Mouse (Mus musculus): ENCODE measurements around the gene Cox14. TPM values are rescaled to one million over a fixed set of nuclear protein-coding genes. Genes with fewer than 3 reads are reported as not detected.
"Not testable (repeated sequence)": the region's sequence is repeated elsewhere in the genome, so short reads cannot be mapped to it uniquely, and the experiment has no call there.

The Cox14 gene
- polyA plus RNA-seq, 1 experiment from 2014 or later, result 164 TPM

GRCm38 (mm10) chr15:99700219-99701106 is 25.0 kb upstream of the Cox14 start:
- H3K4me1 ChIP-seq, result peaks cover 60% of the 10 kb centered on the region
- H3K4me3 ChIP-seq, result no peak overlapping the region
- DNase-seq (ENCODE audit: low spot score), result no peak
- H3K9me3 ChIP-seq, result no peaks in the 10 kb centered on the region
- 87% methylated on average over 18 of the region's 18 CpGs for WGBS
- no peak overlapping the region; the same call in 1 of the 2 replicates for H3K27ac ChIP-seq
- H3K27me3 ChIP-seq (ENCODE audit: insufficient read depth, poor library complexity, severe bottlenecking), result peaks cover 35% of the 10 kb centered on the region
- H3K36me3 ChIP-seq, result peaks cover 20% of the 10 kb centered on the region

- Histone ChIP-seq H3K36me3 (peaks cover 29% of the 10 kb centered on the region), H3K4me3 (peak overlapping the region; percentile 92), H3K27ac (peak overlapping the region; percentile 100), H3K27me3 (ENCODE audit: insufficient read depth, poor library complexity, severe bottlenecking) (peaks cover 29% of the 10 kb centered on the region), H3K4me1 (peaks cover 65% of the 10 kb centered on the region)
- 44% methylated on average over 16 of the region's 16 CpGs for WGBS
- DNase-seq (ENCODE audit: low spot score); H3K9me3 ChIP-seq: not testable (repeated sequence)
Observed at GRCm38 (mm10) chr15:99701640-99701998, 23.8 kb upstream of the Cox14 start.

DNA sequence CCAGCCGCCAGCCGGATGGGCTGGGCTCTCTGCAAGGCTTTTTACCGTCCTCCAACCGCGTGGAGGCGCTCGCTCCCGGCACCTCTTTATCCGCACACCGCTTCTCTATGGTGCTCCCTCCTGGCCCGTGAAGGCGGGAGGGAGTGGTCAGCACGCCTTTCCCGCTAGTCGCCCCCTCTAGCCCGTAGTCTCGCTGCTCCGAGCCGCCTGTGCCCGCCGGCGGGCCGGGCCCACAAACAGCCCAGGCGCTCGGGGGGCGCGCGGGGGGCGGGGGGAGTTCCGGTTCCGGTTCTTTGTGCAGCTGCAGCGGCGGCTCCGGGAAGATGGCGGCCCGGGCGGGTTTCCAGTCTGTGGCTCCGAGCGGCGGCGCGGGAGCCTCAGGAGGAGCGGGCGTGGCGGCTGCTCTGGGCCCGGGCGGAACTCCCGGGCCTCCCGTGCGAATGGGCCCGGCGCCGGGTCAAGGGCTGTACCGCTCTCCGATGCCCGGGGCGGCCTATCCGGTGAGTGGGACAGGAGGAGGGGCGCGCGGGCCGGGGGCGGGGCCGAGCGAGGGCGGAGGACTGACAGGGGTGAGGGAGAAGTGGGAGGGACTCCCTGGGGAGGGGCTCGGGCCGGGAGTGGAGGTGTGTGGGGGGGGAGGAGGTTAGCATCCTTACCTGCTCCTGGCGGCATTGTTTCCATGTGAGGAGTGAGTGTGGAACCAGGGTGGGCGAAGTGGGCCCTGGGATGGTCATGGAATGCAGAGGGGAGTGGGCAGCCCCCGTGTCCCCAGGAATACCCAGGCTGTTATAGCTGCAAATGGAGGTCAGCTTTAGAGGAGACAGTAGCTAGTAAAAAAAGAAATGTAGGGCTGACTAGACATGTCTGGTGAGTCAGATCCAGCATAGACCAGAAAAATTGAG is 23.2 kb upstream of the Cox14 start, which contains the start of gene Smarcd1:
Smarcd1 (plus strand) TSS at position 131 of the 902 bp plus-strand sequence.
- Histone ChIP-seq H3K27me3 (ENCODE audit: insufficient read depth, poor library complexity, severe bottlenecking) (peaks cover 23% of the 10 kb centered on the region), H3K9me3 (no peaks in the 10 kb centered on the region), H3K27ac (peak within 1 kb of the TSS; percentile 100), H3K4me3 (peak within 1 kb of the TSS; percentile 92), H3K4me1 (peaks cover 65% of the 10 kb centered on the region), H3K36me3 (peaks cover 35% of the 10 kb centered on the region)
- under 1% methylated on average over 70 of the region's 71 CpGs for WGBS
- peak; percentile 97 for DNase-seq (ENCODE audit: low spot score)

DNA sequence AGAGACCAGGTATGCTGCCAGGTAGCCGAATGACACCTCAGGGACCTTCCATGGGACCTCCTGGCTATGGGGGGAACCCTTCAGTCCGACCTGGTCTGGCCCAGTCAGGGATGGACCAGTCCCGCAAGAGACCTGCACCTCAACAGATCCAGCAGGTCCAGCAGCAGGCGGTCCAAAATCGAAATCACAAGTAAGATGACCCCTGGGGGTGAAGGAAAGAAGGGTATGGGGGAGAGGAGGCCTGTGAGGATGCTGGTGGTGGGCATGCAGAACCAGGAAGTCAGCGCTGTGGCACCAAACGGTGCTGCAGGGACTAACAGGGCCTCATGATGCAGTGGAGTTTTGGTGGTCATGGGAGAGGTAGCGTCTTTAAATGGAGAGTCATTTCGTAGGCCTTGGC is 22.3 kb upstream of the Cox14 start:
- H3K4me3 ChIP-seq, result peak overlapping the region; percentile 92
- H3K9me3 ChIP-seq, result no peaks in the 10 kb centered on the region
- no peak for DNase-seq (ENCODE audit: low spot score)
- H3K27ac ChIP-seq, result peak overlapping the region; percentile 100; the same call in 1 of the 2 replicates
- 65% methylated on average over 9 of the region's 9 CpGs for WGBS
- H3K4me1 ChIP-seq, result peaks cover 65% of the 10 kb centered on the region
- peaks cover 14% of the 10 kb centered on the region for H3K27me3 ChIP-seq (ENCODE audit: insufficient read depth, poor library complexity, severe bottlenecking)
- peaks cover 44% of the 10 kb centered on the region for H3K36me3 ChIP-seq

DNA sequence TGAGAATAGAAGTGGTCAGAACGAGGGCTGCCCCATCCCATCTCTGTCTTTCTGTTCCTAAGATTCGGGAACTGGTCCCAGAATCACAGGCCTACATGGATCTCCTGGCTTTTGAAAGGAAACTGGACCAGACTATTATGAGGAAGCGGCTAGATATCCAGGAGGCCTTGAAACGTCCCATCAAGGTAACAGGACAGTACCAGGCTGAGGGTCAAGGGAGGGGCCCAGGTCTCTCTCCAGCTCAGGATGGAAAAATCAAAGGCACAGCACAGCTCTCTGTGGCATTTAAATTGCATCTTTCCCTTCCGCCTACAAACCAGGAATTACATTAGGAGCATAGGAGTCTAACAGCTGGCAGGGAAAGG is 21.8 kb upstream of the Cox14 start:
- H3K27me3 ChIP-seq (ENCODE audit: insufficient read depth, poor library complexity, severe bottlenecking), result peaks cover 10% of the 10 kb centered on the region; the same call in 1 of the 2 replicates
- H3K4me3 ChIP-seq, result peak overlapping the region; percentile 92; the same call in 1 of the 2 replicates
- 72% methylated on average over 5 of the region's 5 CpGs for WGBS

GRCm38 (mm10) chr15:99704041-99704681 is 21.3 kb upstream of the Cox14 start:
- H3K4me3 ChIP-seq, result peak overlapping the region; percentile 92
- peaks cover 57% of the 10 kb centered on the region for H3K4me1 ChIP-seq
- 46% methylated on average over 23 of the region's 23 CpGs for WGBS
- H3K27me3 ChIP-seq (ENCODE audit: insufficient read depth, poor library complexity, severe bottlenecking), result peaks cover 4% of the 10 kb centered on the region; the same call in 1 of the 2 replicates
- H3K36me3 ChIP-seq, result peaks cover 54% of the 10 kb centered on the region
- H3K27ac ChIP-seq, result peak overlapping the region; percentile 100
- no peaks in the 10 kb centered on the region for H3K9me3 ChIP-seq
- no peak for DNase-seq (ENCODE audit: low spot score)

More for the DNA sequence above, 21.8 kb upstream of the Cox14 start:
- H3K4me1 ChIP-seq, result peaks cover 62% of the 10 kb centered on the region
- DNase-seq (ENCODE audit: low spot score), result no peak
- no peaks in the 10 kb centered on the region for H3K9me3 ChIP-seq
- H3K27ac ChIP-seq, result peak overlapping the region; percentile 100
- H3K36me3 ChIP-seq, result peaks cover 49% of the 10 kb centered on the region

GRCm38 (mm10) chr15:99704881-99705280 is 20.5 kb upstream of the Cox14 start:
- peak overlapping the region; percentile 100 for H3K27ac ChIP-seq
- DNase-seq (ENCODE audit: low spot score), result no peak
- H3K4me3 ChIP-seq, result peak overlapping the region; percentile 92
- H3K4me1 ChIP-seq, result peaks cover 57% of the 10 kb centered on the region
- 24% methylated on average over 7 of the region's 7 CpGs for WGBS
- H3K9me3 ChIP-seq, result no peaks in the 10 kb centered on the region
- H3K36me3 ChIP-seq, result peaks cover 61% of the 10 kb centered on the region
- no peaks in the 10 kb centered on the region for H3K27me3 ChIP-seq (ENCODE audit: insufficient read depth, poor library complexity, severe bottlenecking)

DNA sequence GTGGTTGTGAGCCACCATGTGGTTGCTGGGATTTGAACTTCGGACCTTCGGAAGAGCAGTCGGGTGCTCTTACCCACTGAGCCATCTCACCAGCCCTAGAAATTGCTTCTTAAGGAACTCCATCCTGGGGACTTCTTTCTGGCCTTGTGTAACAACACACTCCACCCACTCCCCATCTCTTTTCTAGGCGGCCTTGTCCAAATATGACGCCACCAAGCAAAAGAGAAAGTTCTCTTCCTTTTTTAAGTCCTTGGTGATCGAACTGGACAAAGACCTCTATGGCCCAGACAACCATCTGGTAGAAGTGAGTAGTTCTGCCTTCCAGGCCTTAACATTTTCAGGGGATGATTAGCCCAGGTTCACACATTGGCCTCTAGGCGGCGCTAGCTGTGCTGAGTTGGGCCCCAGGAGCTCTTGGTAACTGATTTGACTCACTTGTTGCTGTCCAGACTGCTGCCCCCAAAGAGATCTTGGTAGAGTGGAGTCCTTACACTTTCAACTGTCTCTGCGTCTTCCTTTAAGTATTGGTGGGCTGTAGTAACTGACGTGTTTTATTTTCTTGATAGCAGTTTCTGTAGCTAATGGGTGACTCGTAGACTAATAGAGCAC is 19.9 kb upstream of the Cox14 start, which contains the start of gene Gm17349:
Gm17349 (minus strand) TSS at position 51 of the 609 bp plus-strand sequence.
- DNase-seq (ENCODE audit: low spot score), result no peak
- WGBS, result 69% methylated on average over 11 of the region's 11 CpGs

DNA sequence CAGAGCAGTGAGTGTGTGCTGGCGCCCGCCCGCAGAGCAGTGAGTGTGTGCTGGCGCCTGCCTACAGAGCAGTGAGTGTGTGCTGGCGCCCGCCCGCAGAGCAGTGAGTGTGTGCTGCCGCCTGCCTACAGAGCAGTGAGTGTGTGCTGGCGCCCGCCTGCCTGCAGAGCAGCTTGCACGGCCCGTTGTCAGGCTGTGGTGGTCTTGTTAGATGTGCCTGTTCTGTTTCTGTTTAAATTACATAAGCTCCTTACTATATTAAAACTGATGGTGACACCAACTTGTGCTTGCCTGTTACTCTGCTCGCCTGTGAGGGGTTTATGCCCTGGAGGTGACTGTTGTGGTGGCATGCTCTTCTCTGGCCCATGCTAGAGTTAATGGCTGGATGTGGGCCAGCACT is 17.2 kb upstream of the Cox14 start:
- no peaks in the 10 kb centered on the region for H3K9me3 ChIP-seq

More for the DNA sequence above, 19.9 kb upstream of the Cox14 start, which contains the start of gene Gm17349:
- Histone ChIP-seq H3K27ac (peak within 1 kb of the TSS; percentile 100), H3K27me3 (ENCODE audit: insufficient read depth, poor library complexity, severe bottlenecking) (no peaks in the 10 kb centered on the region), H3K4me1 (peaks cover 51% of the 10 kb centered on the region), H3K36me3 (peaks cover 68% of the 10 kb centered on the region), H3K9me3 (no peaks in the 10 kb centered on the region), H3K4me3 (peak within 1 kb of the TSS; percentile 92)

DNA sequence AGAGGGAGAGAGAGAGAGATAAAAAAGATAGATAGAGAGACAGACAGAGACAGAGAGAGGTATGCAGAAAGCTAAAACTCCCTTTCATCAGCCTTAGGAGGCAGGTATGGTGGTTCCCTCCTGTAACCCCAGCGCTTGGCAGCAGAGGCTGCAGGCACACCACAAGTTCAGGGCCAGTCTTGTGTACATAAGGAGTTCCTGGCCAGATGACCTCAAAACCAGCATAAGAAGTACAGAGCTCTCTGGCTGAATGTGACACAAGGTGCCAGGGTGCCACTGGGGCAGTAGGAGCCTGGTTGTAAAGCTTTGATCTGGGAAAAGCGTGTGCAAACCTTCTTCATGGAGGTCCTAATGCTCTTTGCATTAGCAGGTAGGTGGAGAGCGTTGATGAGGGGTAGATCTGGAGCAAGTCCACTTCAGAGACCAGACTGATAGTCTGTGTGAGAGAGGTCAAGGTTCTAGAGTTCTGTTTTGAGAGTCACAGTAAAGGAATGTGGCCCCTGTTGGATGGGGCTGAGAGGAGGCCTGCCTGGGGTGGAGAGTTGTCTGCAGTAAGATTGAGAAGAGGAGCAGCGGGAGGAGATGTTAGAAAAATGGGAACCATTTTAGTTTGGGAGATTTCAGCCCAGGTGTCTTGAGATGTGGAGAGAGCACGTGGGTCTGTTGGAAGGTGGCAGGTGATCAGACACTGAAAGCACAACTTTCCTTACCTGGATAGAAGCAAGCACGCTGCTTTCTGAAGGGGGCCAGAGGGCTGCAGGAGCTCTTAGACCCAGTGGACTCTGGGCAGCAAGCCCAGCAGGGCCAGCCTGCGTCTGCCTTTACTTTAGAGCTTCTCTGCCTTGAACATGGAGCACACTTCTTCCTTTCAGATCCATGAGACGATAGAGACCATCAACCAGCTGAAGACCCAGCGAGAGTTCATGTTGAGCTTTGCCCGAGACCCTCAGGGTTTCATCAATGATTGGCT is 14.9 kb upstream of the Cox14 start:
- H3K36me3 ChIP-seq, result peaks cover 93% of the 10 kb centered on the region
- no peak overlapping the region for H3K27ac ChIP-seq
- no peaks in the 10 kb centered on the region for H3K9me3 ChIP-seq
- no peak for DNase-seq (ENCODE audit: low spot score)
- H3K4me1 ChIP-seq, result peaks cover 30% of the 10 kb centered on the region
- H3K4me3 ChIP-seq, result no peak overlapping the region
- 90% methylated on average over 10 of the region's 10 CpGs for WGBS
- no peaks in the 10 kb centered on the region for H3K27me3 ChIP-seq (ENCODE audit: insufficient read depth, poor library complexity, severe bottlenecking)

More for the DNA sequence above, 17.2 kb upstream of the Cox14 start:
- H3K36me3 ChIP-seq, result peaks cover 94% of the 10 kb centered on the region
- H3K27ac ChIP-seq, result no peak overlapping the region
- H3K27me3 ChIP-seq (ENCODE audit: insufficient read depth, poor library complexity, severe bottlenecking), result no peaks in the 10 kb centered on the region
- DNase-seq (ENCODE audit: low spot score), result no peak
- no peak overlapping the region for H3K4me3 ChIP-seq
- H3K4me1 ChIP-seq, result peaks cover 36% of the 10 kb centered on the region
- WGBS, result 95% methylated on average over 13 of the region's 13 CpGs

DNA sequence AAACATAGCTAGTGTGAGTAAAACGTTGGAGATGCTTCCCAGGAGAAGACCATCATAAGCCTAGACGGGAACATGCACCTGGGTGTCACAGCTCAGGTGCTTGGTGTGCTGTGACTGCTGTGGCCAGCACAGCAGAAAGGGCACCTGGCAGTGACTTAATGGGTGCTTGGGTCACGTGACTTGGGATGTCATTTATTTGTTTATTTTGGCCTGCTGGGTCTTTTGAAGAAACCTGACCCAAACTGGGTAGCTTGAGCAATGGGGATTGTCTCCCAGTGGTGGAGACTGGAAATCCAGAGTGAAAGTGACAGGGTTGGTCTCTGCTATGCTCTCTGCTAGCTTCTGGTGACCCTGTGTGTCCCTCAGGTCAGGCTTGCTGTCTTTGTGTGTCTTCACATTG is 13.9 kb upstream of the Cox14 start:
- WGBS, result 76% methylated on average over 3 of the region's 3 CpGs
- no peak overlapping the region for H3K4me3 ChIP-seq
- H3K27ac ChIP-seq, result no peak overlapping the region
- no peak for DNase-seq (ENCODE audit: low spot score)
- no peaks in the 10 kb centered on the region for H3K27me3 ChIP-seq (ENCODE audit: insufficient read depth, poor library complexity, severe bottlenecking)
- H3K36me3 ChIP-seq, result peaks cover 91% of the 10 kb centered on the region
- peaks cover 35% of the 10 kb centered on the region for H3K4me1 ChIP-seq
- H3K9me3 ChIP-seq, result no peaks in the 10 kb centered on the region
